Mouse (Mus musculus) kidney, adult 2 months (tissue): Measurements from ENCODE around the gene Capza2. TPM values are rescaled to one million over a fixed set of nuclear protein-coding genes. Genes with fewer than 3 reads are reported as not detected.

Experiments
- DNase-seq: peaks from one replicate; pipeline ENCODE4 v3.0.0; 2021
- H3K27ac ChIP-seq: fragments of 200-500 bp; 2 replicates; pipeline ENCODE4 v1.5.1; 2012; ENCODE audit warnings: low read depth, low read length, control low read depth, inconsistent platforms; ENCODE audit not compliant: insufficient read depth
- H3K27me3 ChIP-seq: fragments of 200-500 bp; replicated peaks from 2 replicates; pipeline ENCODE4 v1.6.1; 2012; ENCODE audit warnings: mild to moderate bottlenecking, moderate library complexity, low read length, inconsistent platforms; ENCODE audit not compliant: control insufficient read depth, insufficient read depth
- H3K36me3 ChIP-seq: fragments of 200-500 bp; 2 replicates; pipeline ENCODE4 v1.6.1; 2012; ENCODE audit warnings: mild to moderate bottlenecking, moderate library complexity, low read length, inconsistent platforms; ENCODE audit not compliant: control insufficient read depth, insufficient read depth
- H3K4me1 ChIP-seq: fragments of 200-500 bp; 2 replicates; pipeline ENCODE4 v1.6.1; 2011; ENCODE audit warnings: low read length; ENCODE audit not compliant: control insufficient read depth, insufficient read depth
- H3K4me3 ChIP-seq: fragments of 200-500 bp; 2 replicates; pipeline ENCODE4 v1.5.1; 2011; ENCODE audit warnings: mild to moderate bottlenecking, low read depth, low read length, control low read depth; ENCODE audit not compliant: insufficient read depth
- CTCF ChIP-seq: fragments of 200-500 bp; conservative IDR thresholded peaks from 2 replicates; pipeline ENCODE4 v1.5.1; 2011; ENCODE audit warnings: low read depth, mild to moderate bottlenecking, control low read depth, low read length, moderate library complexity, mixed read lengths; ENCODE audit not compliant: insufficient read depth, insufficient read length
- POLR2A ChIP-seq: fragments of 200-500 bp; IDR thresholded peaks from one replicate; pipeline ENCODE4 v1.6.1; 2011; ENCODE audit warnings: low read depth, low read length, control low read depth
- WGBS: fragments of 180-500 bp; shearing (Covaris S2); methylation state at CpG from one replicate; pipeline ENCODE4 v1.1.7; 2018; 5-methylcytosine and 5-hydroxymethylcytosine counted together
- polyA plus RNA-seq: library from polyadenylated mRNA; depleted of rRNA; stranded (reverse); fragments of >200 nt; gene quantifications from 2 replicates; pipeline ENCODE4 v1.2.3, GENCODE M21; 2012

Capza2 gene
- polyA plus RNA-seq, 1 experiment, result 24.3 TPM

DNA sequence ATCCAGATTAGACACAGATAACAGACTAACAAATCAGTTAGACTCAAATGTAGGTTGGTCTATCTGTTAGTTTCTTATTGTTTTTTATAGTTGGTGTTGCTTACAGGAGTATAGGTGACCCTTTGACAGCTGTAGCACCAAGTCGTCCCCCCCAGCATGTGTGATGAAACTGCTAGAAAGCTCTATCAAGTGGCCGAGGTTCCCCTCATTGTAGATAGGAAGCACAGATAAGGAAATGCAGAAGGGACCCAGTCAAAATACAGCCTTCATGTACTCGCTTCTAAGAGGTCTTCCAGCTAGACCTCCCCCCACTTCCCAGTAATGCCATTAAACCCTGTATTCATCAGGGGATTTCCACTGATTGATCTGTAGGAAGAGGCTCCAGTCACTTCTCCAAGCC is 6.7 kb downstream of the Capza2 start:
- WGBS, result 52% methylated on average over 3 of the region's 3 CpGs
- DNase-seq, result no peak
- TF ChIP-seq CTCF (no peak), POLR2A (no peak)
- no peaks in the 10 kb centered on the region for H3K36me3 ChIP-seq
- no peak overlapping the region for H3K27ac ChIP-seq
- no peak overlapping the region for H3K4me3 ChIP-seq
- H3K4me1 ChIP-seq, result peaks cover 15% of the 10 kb centered on the region
- H3K27me3 ChIP-seq, result no peaks in the 10 kb centered on the region

GRCm38 (mm10) chr6:17646107-17646506 is 10.1 kb downstream of the Capza2 start:
- DNase-seq, result no peak
- H3K27me3 ChIP-seq, result no peaks in the 10 kb centered on the region
- TF ChIP-seq CTCF (no peak), POLR2A (no peak)
- 46% methylated on average over 3 of the region's 3 CpGs for WGBS
- H3K4me3 ChIP-seq, result no peak overlapping the region
- H3K4me1 ChIP-seq, result peaks cover 9% of the 10 kb centered on the region
- no peak overlapping the region for H3K27ac ChIP-seq
- no peaks in the 10 kb centered on the region; the same call in 1 of the 2 replicates for H3K36me3 ChIP-seq

DNA sequence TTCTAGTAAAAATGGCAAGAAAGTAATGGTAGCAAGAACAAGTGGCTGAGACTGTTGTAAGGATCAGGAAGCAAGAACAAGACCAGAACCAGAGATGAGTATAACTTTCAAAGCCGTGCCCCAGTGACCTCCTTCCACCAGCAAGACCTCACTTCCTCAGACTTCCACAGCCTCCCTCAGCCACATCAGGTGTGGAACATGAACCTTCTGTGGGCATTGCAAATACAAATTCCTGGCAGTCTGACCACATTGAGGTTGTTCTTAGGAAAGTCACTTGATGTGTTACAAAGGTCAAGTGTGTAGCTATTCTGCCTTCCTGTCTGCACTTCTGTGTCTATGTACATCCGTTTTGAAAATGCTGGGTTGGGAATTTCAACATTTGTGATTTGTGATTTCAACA is 16.1 kb downstream of the Capza2 start:
- peaks cover 2% of the 10 kb centered on the region; the same call in 1 of the 2 replicates for H3K36me3 ChIP-seq
- no peak overlapping the region for H3K4me3 ChIP-seq
- no peak overlapping the region for H3K27ac ChIP-seq
- TF ChIP-seq CTCF, result no peak
- TF ChIP-seq POLR2A, result no peak
- 40% methylated on average over 2 of the region's 2 CpGs for WGBS
- DNase-seq, result peak; percentile 57
- H3K4me1 ChIP-seq, result peaks cover 2% of the 10 kb centered on the region; the same call in 1 of the 2 replicates
- no peaks in the 10 kb centered on the region for H3K27me3 ChIP-seq

- Histone ChIP-seq H3K4me1 (peaks cover 2% of the 10 kb centered on the region; the same call in 1 of the 2 replicates), H3K27ac (no peak overlapping the region), H3K27me3 (no peaks in the 10 kb centered on the region), H3K4me3 (no peak overlapping the region), H3K36me3 (peaks cover 2% of the 10 kb centered on the region; the same call in 1 of the 2 replicates)
- TF ChIP-seq POLR2A, result no peak
- DNase-seq, result no peak
- WGBS, result 86% methylated on average over 2 of the region's 2 CpGs
These were observed 19.0 kb downstream of the Capza2 start for GRCm38 (mm10) chr6:17655080-17655479.

- no peaks in the 10 kb centered on the region for H3K27me3 ChIP-seq
- H3K36me3 ChIP-seq, result peaks cover 4% of the 10 kb centered on the region; the same call in 1 of the 2 replicates
- 88% methylated on average over 1 of the region's 1 CpGs for WGBS
- TF ChIP-seq CTCF (no peak), POLR2A (no peak)
- H3K4me3 ChIP-seq, result no peak overlapping the region
- H3K4me1 ChIP-seq, result peaks cover 2% of the 10 kb centered on the region; the same call in 1 of the 2 replicates
- no peak overlapping the region for H3K27ac ChIP-seq
- no peak for DNase-seq
These were observed 21.3 kb downstream of the Capza2 start for GRCm38 (mm10) chr6:17657308-17657707.

GRCm38 (mm10) chr6:17665348-17665747 is 29.3 kb downstream of the Capza2 start:
- H3K4me1 ChIP-seq, result no peaks in the 10 kb centered on the region
- DNase-seq, result no peak
- H3K27me3 ChIP-seq, result no peaks in the 10 kb centered on the region
- no peak for TF ChIP-seq CTCF
- no peak for TF ChIP-seq POLR2A
- no peak overlapping the region for H3K4me3 ChIP-seq
- 95% methylated on average over 7 of the region's 7 CpGs for whole genome bisulfite sequencing
- H3K27ac ChIP-seq, result no peak overlapping the region
- H3K36me3 ChIP-seq, result peaks cover 15% of the 10 kb centered on the region

- no peaks in the 10 kb centered on the region for H3K27me3 ChIP-seq
- H3K4me1 ChIP-seq, result no peaks in the 10 kb centered on the region
- no peak for DNase-seq
- no peak for TF ChIP-seq POLR2A
- no peak for TF ChIP-seq CTCF
- H3K36me3 ChIP-seq, result peaks cover 15% of the 10 kb centered on the region
- H3K27ac ChIP-seq, result no peak overlapping the region
- no peak overlapping the region for H3K4me3 ChIP-seq
These were observed 30.0 kb downstream of the Capza2 start for GRCm38 (mm10) chr6:17666024-17666423.
